Mouse (Mus musculus) neural tube, embryonic 12.5 days (tissue): ENCODE measurements around the gene Anks1b. TPM values are rescaled to one million over a fixed set of nuclear protein-coding genes. Genes with fewer than 3 reads are reported as not detected.

ENCODE experiments used
- ATAC-seq: fragments of 200-750 bp; cut with Nextera tagmentation; 2 replicates; pipeline ENCODE4 v1.8.0; 2017; ENCODE audit warnings: low read depth, mild to moderate bottlenecking, moderate TSS enrichment, moderate library complexity; ENCODE audit not compliant: low FRiP score
- H3K27ac ChIP-seq: fragments of 300-500 bp; sonication (generic); 2 replicates; pipeline ENCODE4 v1.5.1; 2016
- H3K27me3 ChIP-seq: fragments of 300-500 bp; sonication (generic); replicated peaks from 2 replicates; pipeline ENCODE4 v1.6.1; 2016; ENCODE audit warnings: mild to moderate bottlenecking
- H3K36me3 ChIP-seq: fragments of 300-500 bp; sonication (generic); 2 replicates; pipeline ENCODE4 v1.6.1; 2016; ENCODE audit warnings: mild to moderate bottlenecking
- H3K4me1 ChIP-seq: fragments of 300-500 bp; sonication (generic); 2 replicates; pipeline ENCODE4 v1.6.1; 2016
- H3K4me2 ChIP-seq: fragments of 300-500 bp; sonication (generic); replicated peaks from 2 replicates; pipeline ENCODE4 v1.6.1; 2016; ENCODE audit warnings: mild to moderate bottlenecking
- H3K4me3 ChIP-seq: fragments of 300-500 bp; sonication (generic); 2 replicates; pipeline ENCODE4 v1.5.1; 2016
- H3K9ac ChIP-seq: fragments of 300-500 bp; sonication (generic); 2 replicates; pipeline ENCODE4 v1.6.1; 2016; ENCODE audit warnings: mild to moderate bottlenecking
- H3K9me3 ChIP-seq: fragments of 300-500 bp; sonication (generic); 2 replicates; pipeline ENCODE4 v1.6.1; 2016; ENCODE audit warnings: mild to moderate bottlenecking
- WGBS: fragments of 180-500 bp; shearing (Covaris S2); methylation state at CpG from one replicate; pipeline ENCODE4 v1.1.7; 2016; 5-methylcytosine and 5-hydroxymethylcytosine counted together
- polyA plus RNA-seq: library from polyadenylated mRNA; unstranded; fragments of >200 nt; fragmentation: Nextera tagmentation; extraction: Ambion mirVana; gene quantifications from 2 replicates; pipeline ENCODE4 v1.2.1, GENCODE M21; 2016

Anks1b gene
- 23.2 and 25.1 TPM in 2 replicates for polyA plus RNA-seq

- peak; percentile 90 for ATAC-seq
- WGBS: under 1% methylated on average over 48 of the region's 48 CpGs
- no peaks in the 10 kb centered on the region for H3K27me3 ChIP-seq
Measured at GRCm38 (mm10) chr10:89873146-89873950, at the start of gene Anks1b. Anks1b (plus strand) TSS chr10:89873509.

DNA sequence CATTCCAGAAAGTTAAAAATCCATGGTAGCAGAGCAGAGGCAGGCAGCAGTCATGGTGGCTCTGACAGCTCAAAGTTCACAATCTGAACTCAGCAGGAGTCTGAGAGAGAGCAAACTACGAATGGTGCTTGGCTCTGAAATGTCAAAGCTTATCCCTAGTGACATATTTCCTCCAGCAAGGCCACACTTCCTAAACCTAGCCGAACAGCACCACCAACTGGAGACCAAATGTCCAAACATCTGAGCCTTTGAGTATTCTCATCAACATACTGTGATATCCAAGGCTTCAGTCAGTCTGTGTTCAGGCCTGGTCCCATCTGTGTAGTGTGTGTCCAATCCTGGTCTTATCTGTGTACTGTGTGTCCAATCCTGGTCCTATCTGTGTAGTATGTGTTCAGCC, 49.4 kb upstream of the Anks1b start:
- Histone ChIP-seq H3K4me3 (no peak overlapping the region), H3K27me3 (no peaks in the 10 kb centered on the region), H3K36me3 (peaks cover 3% of the 10 kb centered on the region; the same call in 1 of the 2 replicates), H3K9me3 (no peaks in the 10 kb centered on the region), H3K4me2 (no peak overlapping the region), H3K27ac (no peak overlapping the region), H3K4me1 (no peaks in the 10 kb centered on the region), H3K9ac (no peak overlapping the region)
- WGBS: 57% methylated on average over 2 of the region's 2 CpGs
- no peak for ATAC-seq

More at GRCm38 (mm10) chr10:89873146-89873950, at the start of gene Anks1b:
- peak within 1 kb of the TSS; percentile 76 for H3K27ac ChIP-seq
- no peaks in the 10 kb centered on the region for H3K9me3 ChIP-seq
- no peaks in the 10 kb centered on the region for H3K36me3 ChIP-seq
- H3K4me2 ChIP-seq: peak within 1 kb of the TSS; percentile 88
- H3K4me3 ChIP-seq: peak within 1 kb of the TSS; percentile 74
- H3K4me1 ChIP-seq: 0 out of 2 replicates have a peak, but pooled peaks cover 5% of the 10 kb centered on the region
- H3K9ac ChIP-seq: peak within 1 kb of the TSS; percentile 86

DNA sequence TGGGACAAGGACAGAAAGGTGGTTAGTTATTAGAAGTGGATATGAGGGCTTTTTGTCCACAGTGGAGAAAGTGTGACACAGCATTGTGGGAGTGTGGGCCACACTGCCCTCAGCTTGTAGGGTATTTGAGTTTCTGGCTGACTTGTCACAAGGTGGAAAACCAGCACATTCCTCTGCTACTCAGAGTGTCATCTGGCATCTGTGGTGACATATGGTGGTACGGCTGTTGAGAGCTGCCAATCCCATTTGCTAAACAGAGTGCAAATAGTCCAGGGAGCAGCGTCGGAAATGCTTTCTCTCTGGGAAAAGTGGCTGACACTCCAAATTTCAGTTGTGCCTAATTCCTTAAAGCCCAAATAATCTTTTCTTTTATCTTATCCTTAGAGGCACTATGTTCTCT, 46.4 kb upstream of the Anks1b start:
- Histone ChIP-seq H3K27ac (no peak overlapping the region), H3K4me1 (no peaks in the 10 kb centered on the region), H3K27me3 (no peaks in the 10 kb centered on the region), H3K36me3 (peaks cover 3% of the 10 kb centered on the region; the same call in 1 of the 2 replicates), H3K4me3 (no peak overlapping the region), H3K9ac (no peak overlapping the region), H3K9me3 (no peaks in the 10 kb centered on the region), H3K4me2 (no peak overlapping the region)
- ATAC-seq: no peak
- WGBS: 73% methylated on average over 3 of the region's 3 CpGs

DNA sequence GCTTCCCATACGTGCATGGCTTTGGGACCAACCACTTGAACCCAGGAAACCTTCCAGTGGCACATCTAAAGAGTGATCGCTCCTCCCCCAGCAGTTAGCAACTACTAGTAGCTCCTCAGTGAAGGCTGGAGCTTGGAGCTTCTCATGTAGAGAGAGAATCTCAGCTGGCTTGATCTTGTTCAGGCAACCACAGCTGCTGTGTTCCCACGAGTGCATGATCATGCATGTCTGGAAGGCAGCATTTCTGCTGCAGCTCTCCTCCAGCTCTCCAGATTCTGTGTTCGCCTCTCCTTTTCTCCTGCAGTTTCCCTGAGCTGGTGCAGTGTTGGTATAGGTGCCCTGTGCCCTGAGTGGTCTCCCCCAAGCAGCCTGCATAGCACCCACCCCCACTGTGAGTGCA, 41.0 kb upstream of the Anks1b start:
- Histone ChIP-seq H3K36me3 (no peaks in the 10 kb centered on the region), H3K4me2 (no peak overlapping the region), H3K27me3 (no peaks in the 10 kb centered on the region), H3K9me3 (no peaks in the 10 kb centered on the region), H3K27ac (no peak overlapping the region), H3K4me3 (no peak overlapping the region), H3K9ac (no peak overlapping the region), H3K4me1 (no peaks in the 10 kb centered on the region)
- WGBS: 72% methylated on average over 4 of the region's 4 CpGs
- ATAC-seq: no peak

DNA sequence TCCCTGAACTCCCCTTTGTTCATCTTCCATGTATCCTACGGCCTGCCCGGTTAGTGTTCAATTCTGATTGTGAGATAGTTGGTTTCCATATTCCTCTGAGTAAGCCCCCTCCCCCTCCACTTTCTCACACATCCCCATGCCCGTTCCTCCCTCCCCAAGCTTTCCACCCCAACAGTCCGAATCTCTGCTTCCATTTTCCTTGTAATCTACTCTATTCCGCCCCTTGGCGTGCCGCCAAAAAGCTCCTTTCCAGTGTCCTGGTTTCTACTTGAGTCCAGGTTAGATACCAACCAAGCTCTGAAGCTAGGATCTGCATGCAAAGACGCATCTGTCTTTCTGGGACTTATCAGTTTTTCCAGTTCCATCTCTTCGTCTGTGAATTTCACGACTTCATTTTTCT, 40.1 kb upstream of the Anks1b start:
- Histone ChIP-seq H3K9ac (no peak overlapping the region), H3K4me3 (no peak overlapping the region)

DNA sequence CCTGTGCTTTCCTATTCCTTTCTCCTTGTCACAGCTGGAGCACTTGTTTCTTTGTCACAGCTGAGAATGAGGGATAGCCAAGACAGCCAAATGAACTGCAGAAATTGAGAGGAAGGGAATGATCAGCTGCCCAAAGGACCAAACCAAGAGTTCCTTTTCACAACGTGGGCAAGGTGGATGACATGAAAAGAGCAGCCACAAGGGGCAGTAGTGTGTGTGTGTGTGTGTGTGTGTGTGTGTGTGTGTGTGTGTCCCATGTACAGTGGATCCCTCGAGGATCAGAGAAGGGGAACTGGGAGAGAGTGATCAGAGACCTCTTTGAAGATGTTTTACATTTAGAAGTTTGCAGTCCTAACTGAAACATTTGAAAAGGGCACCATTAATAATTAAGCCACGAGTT, 35.8 kb upstream of the Anks1b start:
- H3K27me3 ChIP-seq: no peaks in the 10 kb centered on the region
- ATAC-seq: no peak
- no peak overlapping the region for H3K4me3 ChIP-seq
- no peaks in the 10 kb centered on the region for H3K9me3 ChIP-seq
- no peak overlapping the region for H3K4me2 ChIP-seq
- H3K9ac ChIP-seq: no peak overlapping the region
- WGBS: 49% methylated on average over 3 of the region's 3 CpGs
- H3K36me3 ChIP-seq: no peaks in the 10 kb centered on the region
- H3K4me1 ChIP-seq: no peaks in the 10 kb centered on the region
- no peak overlapping the region for H3K27ac ChIP-seq

More for the DNA sequence above, 40.1 kb upstream of the Anks1b start:
- Histone ChIP-seq H3K4me2 (no peak overlapping the region), H3K27me3 (no peaks in the 10 kb centered on the region), H3K9me3 (no peaks in the 10 kb centered on the region), H3K27ac (no peak overlapping the region), H3K4me1 (no peaks in the 10 kb centered on the region), H3K36me3 (no peaks in the 10 kb centered on the region)
- no peak for ATAC-seq
- WGBS: 90% methylated on average over 10 of the region's 10 CpGs

- Histone ChIP-seq H3K36me3 (no peaks in the 10 kb centered on the region), H3K9me3 (no peaks in the 10 kb centered on the region), H3K27me3 (no peaks in the 10 kb centered on the region), H3K27ac (no peak overlapping the region), H3K4me2 (no peak overlapping the region), H3K4me3 (no peak overlapping the region), H3K9ac (no peak overlapping the region), H3K4me1 (no peaks in the 10 kb centered on the region)
- ATAC-seq: no peak
- WGBS: 80% methylated on average over 3 of the region's 3 CpGs
Measured at GRCm38 (mm10) chr10:89838834-89839233, 34.5 kb upstream of the Anks1b start.

DNA sequence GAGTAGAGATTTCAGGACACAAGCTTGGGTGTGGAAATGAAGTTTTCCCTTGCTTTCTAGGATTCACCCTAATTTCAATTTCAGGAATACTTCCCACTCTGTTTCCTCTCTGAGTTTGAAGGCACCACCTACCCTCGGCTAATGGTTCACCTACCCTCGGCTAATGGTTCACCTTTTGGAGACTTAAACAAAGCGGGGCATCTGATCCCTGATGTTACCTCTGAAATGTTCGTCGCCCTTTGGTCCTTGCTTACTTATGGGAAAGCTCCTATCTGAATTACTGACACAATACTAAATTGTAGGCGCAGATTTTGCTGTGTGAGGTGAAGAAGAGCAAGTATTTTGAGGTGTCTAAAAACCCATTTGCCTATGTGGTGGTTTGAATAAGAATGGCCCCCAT, 22.4 kb upstream of the Anks1b start:
- 94% methylated on average over 6 of the region's 6 CpGs for WGBS
- no peak for ATAC-seq

GRCm38 (mm10) chr10:89855251-89855875, 17.9 kb upstream of the Anks1b start:
- Histone ChIP-seq H3K27ac (no peak overlapping the region), H3K4me2 (no peak overlapping the region), H3K9me3 (no peaks in the 10 kb centered on the region), H3K9ac (no peak overlapping the region), H3K36me3 (no peaks in the 10 kb centered on the region), H3K27me3 (no peaks in the 10 kb centered on the region), H3K4me1 (no peaks in the 10 kb centered on the region), H3K4me3 (no peak overlapping the region)
- ATAC-seq: no peak
- 81% methylated on average over 5 of the region's 5 CpGs for WGBS

More for the DNA sequence above, 22.4 kb upstream of the Anks1b start:
- no peak overlapping the region for H3K9ac ChIP-seq
- H3K27ac ChIP-seq: no peak overlapping the region
- no peaks in the 10 kb centered on the region for H3K36me3 ChIP-seq
- H3K27me3 ChIP-seq: no peaks in the 10 kb centered on the region
- no peak overlapping the region for H3K4me3 ChIP-seq
- no peak overlapping the region for H3K4me2 ChIP-seq
- no peaks in the 10 kb centered on the region for H3K9me3 ChIP-seq
- no peaks in the 10 kb centered on the region for H3K4me1 ChIP-seq

GRCm38 (mm10) chr10:89856286-89856685, 17.0 kb upstream of the Anks1b start:
- no peaks in the 10 kb centered on the region for H3K36me3 ChIP-seq

DNA sequence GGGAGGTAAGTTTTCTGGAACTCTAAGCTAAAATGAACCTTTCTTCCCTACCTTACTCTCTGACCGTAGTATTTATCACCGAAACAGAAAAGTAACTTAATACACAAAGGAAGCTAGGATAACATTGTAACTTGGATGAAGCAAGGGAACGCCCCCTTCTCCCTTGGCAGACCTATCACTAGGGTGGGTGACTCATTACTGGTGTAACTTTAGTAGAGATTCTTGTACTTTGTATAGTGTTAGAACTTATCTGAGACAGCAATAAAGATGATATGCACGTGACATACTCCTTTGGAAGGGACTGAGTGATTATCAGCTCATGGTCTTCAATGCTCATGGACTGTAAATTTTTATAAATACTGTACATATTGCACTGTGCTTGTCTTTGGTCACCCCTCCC, 5.1 kb upstream of the Anks1b start:
- Histone ChIP-seq H3K27ac (no peak overlapping the region), H3K36me3 (no peaks in the 10 kb centered on the region), H3K27me3 (no peaks in the 10 kb centered on the region), H3K9me3 (no peaks in the 10 kb centered on the region), H3K9ac (no peak overlapping the region), H3K4me1 (no peaks in the 10 kb centered on the region), H3K4me2 (no peak overlapping the region), H3K4me3 (no peak overlapping the region)
- WGBS: 89% methylated on average over 4 of the region's 4 CpGs
- ATAC-seq: no peak

More at GRCm38 (mm10) chr10:89856286-89856685, 17.0 kb upstream of the Anks1b start:
- H3K27ac ChIP-seq: no peak overlapping the region
- ATAC-seq: no peak
- H3K4me3 ChIP-seq: no peak overlapping the region
- H3K4me1 ChIP-seq: no peaks in the 10 kb centered on the region
- H3K27me3 ChIP-seq: no peaks in the 10 kb centered on the region
- WGBS: 89% methylated on average over 7 of the region's 7 CpGs
- H3K9me3 ChIP-seq: no peaks in the 10 kb centered on the region
- H3K9ac ChIP-seq: no peak overlapping the region
- H3K4me2 ChIP-seq: no peak overlapping the region

DNA sequence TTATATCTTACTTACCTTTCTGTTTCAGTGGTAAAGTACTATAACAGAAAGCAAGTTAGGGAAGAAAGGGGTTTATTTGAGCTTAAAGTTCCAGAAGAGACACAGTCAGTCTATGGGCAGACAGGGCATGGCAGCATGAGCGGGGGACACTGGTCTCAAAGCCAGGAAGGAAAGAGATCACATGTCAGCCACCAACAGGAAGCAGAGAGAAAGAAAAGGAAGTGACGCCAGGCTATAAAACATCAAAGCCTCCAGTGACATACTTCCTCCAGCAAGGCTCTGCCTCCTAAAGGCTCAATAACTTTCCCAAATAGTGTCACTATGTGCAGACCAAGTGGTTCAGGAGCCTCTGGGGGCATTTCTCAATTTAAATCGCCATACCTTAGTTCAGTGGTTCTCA, 4.5 kb upstream of the Anks1b start:
- no peak overlapping the region for H3K27ac ChIP-seq
- H3K4me1 ChIP-seq: 0 out of 2 replicates have a peak, but pooled peaks cover 3% of the 10 kb centered on the region
- no peaks in the 10 kb centered on the region for H3K27me3 ChIP-seq
- H3K9me3 ChIP-seq: no peaks in the 10 kb centered on the region
- H3K4me2 ChIP-seq: no peak overlapping the region
- no peak overlapping the region for H3K4me3 ChIP-seq
- no peak overlapping the region for H3K9ac ChIP-seq
- WGBS: 74% methylated on average over 3 of the region's 3 CpGs
- ATAC-seq: no peak
- no peaks in the 10 kb centered on the region for H3K36me3 ChIP-seq
